Mouse (Mus musculus): ENCODE results near the gene Gm21905.

The Gm21905 gene

GRCm38 (mm10) chr5:67946321-67946720 lies at the start of gene Gm21905:
Gm21905 (minus strand) TSS chr5:67946421.
- in situ Hi-C loops (cut with MboI; ENCODE audit: low sequenced_read_pairs) = no loop called here

GRCm38 (mm10) chr5:67990426-67990825 lies 44.2 kb upstream of the Gm21905 start:
- in situ Hi-C loops (cut with MboI; ENCODE audit: low sequenced_read_pairs) = no loop called here

GRCm38 (mm10) chr5:67981946-67982526 lies 35.8 kb upstream of the Gm21905 start:
- in situ Hi-C loops (cut with MboI; ENCODE audit: low sequenced_read_pairs) = no loop called here

- in situ Hi-C loops (cut with MboI; ENCODE audit: low sequenced_read_pairs) = no loop called here
Observed at GRCm38 (mm10) chr5:67969536-67969935, 23.3 kb upstream of the Gm21905 start.

- in situ Hi-C loops (cut with MboI; ENCODE audit: low sequenced_read_pairs) = no loop called here
Observed at GRCm38 (mm10) chr5:67961708-67962629, 15.7 kb upstream of the Gm21905 start.

- in situ Hi-C loops (cut with MboI; ENCODE audit: low sequenced_read_pairs) = no loop called here
Observed at GRCm38 (mm10) chr5:67955486-67955885, 9.3 kb upstream of the Gm21905 start.

GRCm38 (mm10) chr5:67954097-67954496 lies 7.9 kb upstream of the Gm21905 start:
- in situ Hi-C loops (cut with MboI; ENCODE audit: low sequenced_read_pairs) = no loop called here

- in situ Hi-C loops (cut with MboI; ENCODE audit: low sequenced_read_pairs) = no loop called here
Observed at GRCm38 (mm10) chr5:67948074-67948473, 1.9 kb upstream of the Gm21905 start.

- in situ Hi-C loops (cut with MboI; ENCODE audit: low sequenced_read_pairs) = no loop called here
Observed at GRCm38 (mm10) chr5:67947006-67947405, 785 bp upstream of the Gm21905 start.

GRCm38 (mm10) chr5:67944074-67944785 lies 2.0 kb downstream of the Gm21905 start:
- in situ Hi-C loops (cut with MboI; ENCODE audit: low sequenced_read_pairs) = no loop called here

- in situ Hi-C loops (cut with MboI; ENCODE audit: low sequenced_read_pairs) = no loop called here
Observed at GRCm38 (mm10) chr5:67943199-67943598, 3.0 kb downstream of the Gm21905 start.

- in situ Hi-C loops (cut with MboI; ENCODE audit: low sequenced_read_pairs) = no loop called here
Observed at GRCm38 (mm10) chr5:67941369-67941768, 4.9 kb downstream of the Gm21905 start, which contains the start of gene Gm5108. Gm5108 (plus strand) TSS chr5:67941669.

- in situ Hi-C loops (cut with MboI; ENCODE audit: low sequenced_read_pairs) = no loop called here
Observed at GRCm38 (mm10) chr5:67931623-67932022, 14.6 kb downstream of the Gm21905 start.

GRCm38 (mm10) chr5:67930584-67930983 lies 15.6 kb downstream of the Gm21905 start:
- in situ Hi-C loops (cut with MboI; ENCODE audit: low sequenced_read_pairs) = no loop called here

- in situ Hi-C loops (cut with MboI; ENCODE audit: low sequenced_read_pairs) = no loop called here
Observed at GRCm38 (mm10) chr5:67904555-67904954, 41.7 kb downstream of the Gm21905 start.

GRCm38 (mm10) chr5:67898921-67899320 lies 47.3 kb downstream of the Gm21905 start:
- in situ Hi-C loops (cut with MboI; ENCODE audit: low sequenced_read_pairs) = no loop called here

GRCm38 (mm10) chr5:67884422-67885210 lies 61.6 kb downstream of the Gm21905 start:
- in situ Hi-C loops (cut with MboI; ENCODE audit: low sequenced_read_pairs) = no loop called here

- in situ Hi-C loops (cut with MboI; ENCODE audit: low sequenced_read_pairs) = no loop called here
Observed at GRCm38 (mm10) chr5:67883564-67884171, 62.6 kb downstream of the Gm21905 start.

Data from CH12F3 (cell line).